Mouse (Mus musculus): ENCODE data around the gene Bicc1.

Gene Bicc1

DNA sequence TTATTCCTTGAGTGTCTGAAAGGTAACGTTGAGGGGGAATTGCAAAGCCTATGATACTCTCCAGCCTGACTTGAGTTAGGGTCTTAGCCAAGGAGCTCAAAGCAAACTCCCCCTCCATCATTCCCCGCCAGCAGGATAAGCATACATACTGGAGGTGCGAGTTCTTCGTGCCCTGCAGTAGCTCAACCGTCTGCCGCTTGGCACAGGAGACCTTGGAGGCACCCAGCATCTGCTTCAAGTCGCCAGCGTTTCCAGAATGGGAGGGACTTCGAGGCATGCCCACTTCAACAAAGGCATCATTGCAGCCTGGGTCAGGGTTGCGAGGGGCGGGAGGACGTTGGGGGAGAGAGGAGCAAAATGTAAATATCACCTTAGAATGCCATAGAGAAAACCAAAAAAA is 214.4 kb downstream of the Bicc1 start:
- no peak for DNase-seq (ENCODE audit: low read depth)

DNA sequence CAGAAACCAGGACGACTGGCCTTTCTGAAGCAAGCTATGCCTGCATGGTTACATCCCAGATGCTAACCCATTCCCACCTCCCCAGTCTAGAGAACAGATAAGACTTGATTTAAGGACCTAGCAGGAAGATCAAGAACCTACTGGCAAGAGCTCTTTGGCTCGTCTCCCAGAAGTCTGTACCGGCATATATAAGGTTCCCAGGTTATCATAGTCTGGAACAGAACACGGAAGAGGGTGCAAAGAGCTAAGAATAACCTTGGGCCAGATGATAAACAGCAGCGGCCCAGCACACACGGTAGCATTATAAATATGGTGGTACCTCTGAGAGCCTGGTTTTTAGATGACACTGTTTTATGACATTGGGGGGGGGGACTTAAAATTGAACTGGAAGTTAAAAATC is 217.9 kb downstream of the Bicc1 start:
- no peak for DNase-seq (ENCODE audit: low read depth)

DNA sequence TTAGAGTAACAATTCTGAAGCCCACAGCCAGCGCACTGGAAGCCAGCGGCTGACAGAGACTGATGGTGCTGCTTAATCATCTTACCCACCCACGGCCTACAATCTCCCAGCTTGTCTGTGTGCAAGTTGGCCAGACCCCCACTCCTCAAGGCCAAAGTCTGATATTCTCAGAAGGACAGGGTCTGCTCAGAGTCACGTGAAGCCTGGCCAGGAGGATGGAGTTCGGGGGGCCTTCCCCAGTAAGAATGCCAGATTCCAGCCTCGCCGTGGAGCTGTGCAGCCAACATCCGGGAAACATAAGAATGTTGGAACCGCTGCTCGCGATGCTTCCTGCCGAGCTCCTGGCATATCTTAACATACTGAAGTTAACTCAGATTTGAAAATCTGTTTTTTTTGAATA is 219.7 kb downstream of the Bicc1 start:
- DNase-seq (ENCODE audit: low read depth), result no peak

DNA sequence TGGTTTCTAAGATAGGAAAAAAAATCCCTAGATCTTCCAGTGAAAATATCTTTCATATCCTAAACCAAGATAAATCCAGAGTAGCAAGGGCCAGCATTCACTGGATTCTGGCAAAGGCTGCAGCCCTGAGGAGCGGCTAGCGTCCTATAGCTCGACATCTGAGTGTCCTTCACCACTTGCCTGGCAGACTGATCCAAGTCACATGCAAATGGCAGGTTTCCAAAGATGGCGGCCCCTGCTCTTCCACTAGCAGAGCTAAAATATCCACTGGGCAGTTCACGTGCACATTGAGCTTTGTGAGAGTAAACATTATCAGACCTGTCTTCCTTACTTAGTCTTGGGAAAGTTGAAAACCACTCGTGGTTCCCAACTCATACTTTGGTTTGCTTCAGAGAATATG is 222.1 kb downstream of the Bicc1 start:
- no peak for DNase-seq (ENCODE audit: low read depth)

DNA sequence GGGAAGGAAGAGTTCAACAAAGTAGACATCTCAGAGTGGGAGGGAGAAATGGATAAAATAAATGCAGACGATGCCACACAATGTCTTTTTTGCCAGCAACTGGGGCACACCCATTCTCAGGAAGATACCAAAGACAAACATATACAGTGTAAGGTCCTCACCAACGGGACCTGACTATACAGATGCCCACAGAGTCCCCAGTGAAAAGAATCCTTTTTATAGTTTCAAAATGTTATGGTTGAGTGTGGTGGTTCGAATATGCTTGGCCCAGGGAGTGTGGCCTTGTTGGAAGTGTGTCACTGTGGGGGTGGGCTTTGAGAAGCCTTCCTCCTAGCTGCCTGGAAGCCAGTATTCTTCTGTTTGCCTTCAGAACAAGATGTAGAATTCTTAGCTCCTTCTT is 223.5 kb downstream of the Bicc1 start:
- DNase-seq (ENCODE audit: low read depth), result no peak

DNA sequence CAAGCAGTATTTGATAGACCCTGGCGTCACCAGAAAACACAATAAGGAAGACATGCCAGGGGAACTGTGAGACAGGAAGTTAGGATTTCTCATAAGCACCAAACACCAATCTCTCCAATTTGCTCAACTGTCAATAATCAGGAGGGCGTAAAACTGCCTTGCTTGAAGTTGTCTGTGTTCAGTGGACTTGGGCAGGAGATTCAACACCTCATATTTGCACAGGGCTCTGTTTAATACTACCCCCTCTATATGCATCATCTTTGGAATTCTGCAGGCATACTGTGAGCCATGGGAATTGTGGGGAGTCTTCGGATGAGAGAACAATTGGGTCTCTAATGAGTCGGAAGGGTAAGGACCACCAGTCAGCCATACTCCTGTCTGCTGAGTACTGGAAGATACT is 233.4 kb downstream of the Bicc1 start:
- no peak for DNase-seq (ENCODE audit: low read depth)

DNA sequence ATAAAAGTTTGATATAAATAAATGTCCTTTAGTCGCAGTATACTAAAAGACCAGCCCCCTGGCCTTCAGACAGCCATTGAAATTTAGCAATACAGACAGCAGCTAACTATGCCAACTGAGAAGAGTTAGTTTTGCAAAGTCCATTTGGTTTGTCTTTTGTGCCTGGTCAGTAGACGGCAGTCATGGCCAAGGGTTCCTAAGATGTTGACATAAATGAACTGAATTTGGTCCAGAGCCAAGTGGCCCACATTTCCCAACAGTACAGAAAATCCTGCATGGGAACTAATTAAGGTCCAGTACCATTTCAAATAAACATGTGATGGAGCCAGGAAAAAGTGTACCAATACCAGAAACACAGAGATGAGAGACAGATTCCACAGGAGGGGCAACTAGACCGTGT is 235.2 kb downstream of the Bicc1 start:
- DNase-seq (ENCODE audit: low read depth), result no peak

DNA sequence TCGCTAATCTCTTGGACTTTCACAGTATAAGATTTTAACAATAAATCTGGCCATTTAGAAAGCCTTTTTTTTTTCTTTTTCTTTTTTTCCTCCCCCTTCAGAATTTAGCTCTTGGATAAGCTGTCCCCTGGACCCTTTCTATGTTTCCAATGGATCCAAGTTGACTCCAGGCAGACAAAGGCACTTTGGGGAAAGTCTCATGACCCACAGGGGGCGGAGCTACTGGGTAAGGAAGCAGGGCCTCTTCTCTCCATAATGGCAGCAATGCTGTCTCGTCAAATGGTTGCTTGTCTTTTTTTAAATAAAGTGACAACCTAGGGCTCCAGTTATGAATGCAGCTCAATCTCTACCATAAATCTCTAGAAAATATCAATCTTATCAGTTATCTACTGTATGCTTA is 235.6 kb downstream of the Bicc1 start:
- no peak for DNase-seq (ENCODE audit: low read depth)

DNA sequence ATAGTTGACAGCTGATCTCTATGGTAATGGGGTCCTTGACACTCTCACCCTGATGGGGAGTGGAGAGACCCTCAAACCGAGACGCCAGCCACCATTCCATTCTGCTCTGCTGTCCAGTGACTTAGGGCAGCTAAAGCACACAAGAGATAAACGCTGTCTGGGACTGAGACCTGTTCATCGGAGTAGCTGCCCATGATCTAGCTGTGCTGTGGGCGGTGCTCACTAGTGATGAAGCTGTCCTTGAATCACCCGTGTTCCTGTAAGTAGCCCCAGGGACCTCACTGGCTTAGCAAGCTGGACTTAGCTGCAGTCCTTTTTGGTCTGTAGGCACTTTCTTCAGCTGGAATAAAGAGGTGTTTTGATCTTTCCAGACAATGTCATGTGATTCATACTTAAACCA is 238.0 kb downstream of the Bicc1 start:
- DNase-seq (ENCODE audit: low read depth), result no peak

DNA sequence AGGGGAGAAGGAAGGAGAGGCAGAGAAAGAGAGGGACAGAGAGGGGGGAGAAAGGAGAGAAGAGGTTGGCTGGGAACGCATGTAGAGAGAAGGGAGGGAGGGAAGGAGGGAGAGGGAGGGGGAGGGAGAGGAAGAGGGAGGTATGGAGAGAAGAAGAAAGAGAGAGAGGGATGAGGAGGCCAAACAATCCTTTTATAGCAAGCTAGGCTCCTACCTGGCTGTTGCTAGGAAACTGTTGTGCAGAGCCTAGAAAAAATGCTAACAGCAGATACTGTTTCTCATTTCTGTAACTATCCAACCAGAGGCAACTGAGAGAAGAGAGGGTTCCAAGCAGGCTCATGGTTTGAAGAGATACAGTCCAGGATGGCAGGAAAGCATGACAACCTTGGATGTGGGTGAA is 239.6 kb downstream of the Bicc1 start:
- DNase-seq (ENCODE audit: low read depth), result no peak

DNA sequence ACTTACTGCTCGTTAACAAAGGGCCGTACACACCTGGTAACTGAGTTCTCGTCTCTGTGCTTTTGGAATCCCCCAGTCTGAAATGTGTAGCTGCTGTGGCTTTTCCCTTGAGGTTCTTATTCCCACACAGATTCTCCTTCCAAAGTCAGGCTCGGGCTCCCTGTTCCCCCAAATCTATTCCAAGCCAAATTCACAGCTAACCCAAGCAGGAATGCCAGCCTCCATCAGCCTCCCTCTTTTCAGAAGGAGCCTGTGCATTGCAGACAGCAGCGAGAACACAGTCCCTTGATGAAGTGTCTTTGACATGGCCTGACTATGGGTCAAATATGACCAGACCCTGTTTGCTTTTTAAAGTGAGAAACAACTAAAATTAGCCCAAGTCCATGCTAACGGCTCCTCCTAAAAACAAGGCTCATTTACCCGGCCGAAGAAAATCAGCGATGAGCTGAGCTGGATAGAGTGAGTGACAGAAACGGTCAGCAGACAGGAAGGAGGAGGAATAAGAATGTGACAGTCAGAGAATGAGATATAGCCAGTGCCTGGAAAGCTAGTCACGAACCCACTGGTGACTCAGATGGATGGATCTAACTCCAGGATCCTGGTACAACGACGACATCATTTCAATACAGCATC is 240.4 kb downstream of the Bicc1 start:
- no peak for DNase-seq (ENCODE audit: low read depth)

DNA sequence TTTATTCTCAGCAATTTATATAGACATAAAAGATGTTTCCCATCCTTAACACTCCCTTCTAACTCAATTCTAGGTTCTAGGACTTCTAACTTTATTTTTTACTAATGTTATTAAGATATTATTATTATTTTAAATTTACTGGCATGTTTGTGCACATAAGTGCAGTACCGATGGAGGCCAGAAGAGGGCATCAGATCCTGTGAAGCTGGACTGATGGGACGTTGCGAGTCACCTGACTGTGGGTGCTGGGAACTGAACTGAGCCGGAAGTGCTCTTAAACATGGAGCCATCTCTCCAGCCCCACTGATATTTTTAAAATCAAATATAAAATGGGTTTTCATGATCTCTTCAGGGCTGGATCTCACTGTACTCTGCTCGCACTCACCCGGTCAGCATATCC is 242.8 kb downstream of the Bicc1 start:
- no peak for DNase-seq (ENCODE audit: low read depth)

DNA sequence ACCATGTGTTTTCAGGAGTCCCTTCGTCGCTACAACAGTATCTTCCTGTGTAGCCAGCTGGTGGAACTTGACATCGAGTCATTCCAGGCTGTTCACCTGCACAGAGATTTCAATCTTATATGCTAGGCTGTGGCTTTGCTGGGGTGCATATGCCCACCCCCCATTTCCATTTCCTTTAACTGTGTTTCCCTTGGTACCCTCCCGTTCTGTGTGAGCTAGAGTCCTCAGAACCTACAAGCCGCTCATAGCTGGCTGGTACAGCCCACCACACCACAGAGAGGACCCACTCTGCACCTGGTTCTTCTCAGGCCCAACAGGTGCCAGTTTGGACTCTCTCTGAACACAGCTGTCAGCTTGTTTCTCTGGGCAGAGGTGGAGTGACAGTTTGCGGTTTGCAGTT is 244.4 kb downstream of the Bicc1 start:
- DNase-seq (ENCODE audit: low read depth), result no peak

DNA sequence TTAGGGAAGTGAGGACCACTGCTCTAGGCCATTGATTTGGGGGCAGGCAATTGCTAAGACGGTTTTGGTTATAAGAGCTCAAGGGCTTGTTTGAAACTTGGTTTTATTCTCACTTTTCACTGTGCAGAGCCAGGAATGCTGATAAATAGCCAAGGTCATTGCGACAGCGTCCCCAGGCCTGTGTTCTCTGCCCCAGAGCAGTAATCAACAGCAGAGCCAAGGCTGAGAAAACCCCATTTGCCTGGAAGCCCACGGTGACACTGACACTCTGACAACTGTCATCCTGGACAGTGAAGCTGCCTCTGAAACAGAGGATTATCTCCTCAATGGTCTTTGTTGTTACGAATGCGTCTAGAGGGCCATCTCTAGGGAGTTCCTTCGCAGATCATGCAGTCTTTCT is 255.6 kb downstream of the Bicc1 start:
- DNase-seq (ENCODE audit: low read depth), result no peak

DNA sequence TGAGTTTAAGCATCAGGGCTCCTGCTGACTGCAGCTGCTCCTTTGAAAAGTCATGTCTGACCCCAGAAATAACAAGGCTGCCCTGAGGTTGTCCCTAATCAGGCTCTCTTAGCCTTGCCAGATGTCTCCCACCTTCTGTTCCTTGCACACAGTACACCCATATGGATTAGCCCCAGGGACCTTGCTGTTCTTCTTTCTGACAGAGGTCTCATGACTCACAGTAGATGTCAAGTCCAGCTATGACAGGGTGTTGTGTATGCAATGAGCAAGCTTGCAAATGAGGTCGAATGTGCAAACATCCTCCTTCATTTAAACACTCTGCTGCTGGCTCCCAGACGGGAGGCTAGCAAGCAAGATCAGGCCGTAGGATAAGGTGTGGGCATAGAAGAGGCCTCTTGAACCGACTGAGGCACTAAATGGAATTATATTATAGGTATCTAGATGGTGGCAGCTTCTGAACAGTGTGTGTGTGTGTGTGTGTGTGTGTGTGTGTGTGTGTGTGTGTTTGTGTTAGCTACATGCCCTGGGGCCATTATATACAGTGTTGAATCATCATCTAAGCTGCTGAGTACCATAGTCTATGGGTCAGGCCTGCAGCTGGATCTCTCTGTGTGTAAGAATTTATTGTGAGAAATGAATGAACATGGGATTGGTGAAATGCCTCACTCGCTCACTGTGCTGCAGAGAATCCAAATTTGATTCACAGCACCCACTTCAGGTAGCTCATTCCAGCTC is 256.6 kb downstream of the Bicc1 start:
- DNase-seq (ENCODE audit: low read depth), result no peak

DNA sequence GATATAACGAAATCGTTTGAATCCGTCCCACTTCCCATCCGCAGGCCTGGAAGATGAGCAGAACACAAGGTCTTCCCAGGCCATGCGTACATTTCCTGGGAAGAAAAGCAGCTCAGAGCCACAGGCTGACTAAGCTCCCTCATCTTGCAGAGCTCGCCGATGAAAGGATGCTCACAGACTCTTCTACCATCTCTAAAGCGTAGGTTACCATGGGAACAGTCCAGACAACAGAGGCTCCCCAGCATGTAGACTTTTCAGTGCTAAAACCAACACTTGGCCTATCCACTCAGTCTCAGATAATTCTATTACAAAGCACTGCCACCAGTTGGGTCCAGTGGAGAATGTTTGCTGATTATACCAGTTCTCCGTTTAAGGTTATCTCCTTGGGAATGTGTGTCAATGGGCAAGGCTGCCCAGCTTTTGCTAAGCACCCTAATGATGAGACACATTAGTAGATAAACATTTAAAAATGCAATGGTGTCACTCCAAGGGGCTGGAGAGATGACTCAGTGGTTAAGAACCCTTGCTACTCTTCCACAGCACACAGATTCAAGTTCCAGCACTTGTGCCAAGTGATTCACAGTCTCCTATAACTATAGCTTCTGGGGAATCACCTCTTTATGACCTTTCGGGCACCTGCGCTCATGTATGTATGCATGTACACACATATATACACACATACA is 258.2 kb downstream of the Bicc1 start:
- DNase-seq (ENCODE audit: low read depth), result no peak

DNA sequence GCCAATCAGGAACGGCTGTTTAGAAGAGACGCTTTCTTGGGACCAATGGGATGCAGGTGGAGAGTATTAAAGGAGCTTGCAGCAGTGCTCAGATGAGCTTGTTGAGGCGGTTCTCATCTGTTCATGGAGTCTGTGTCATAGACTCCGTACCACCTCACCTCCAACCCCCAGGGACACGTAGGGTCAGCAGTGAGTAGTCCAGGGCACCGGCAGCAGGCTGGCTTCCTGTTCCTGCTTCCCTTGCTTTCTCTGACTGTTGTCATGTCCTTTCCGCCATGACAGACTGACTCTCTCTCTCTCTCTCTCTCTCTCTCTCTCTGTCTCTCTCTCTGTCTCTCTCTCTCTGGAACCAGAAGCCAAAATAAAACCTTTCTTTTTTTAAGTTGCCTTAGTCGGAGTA is 263.6 kb downstream of the Bicc1 start:
- DNase-seq (ENCODE audit: low read depth), result no peak

DNA sequence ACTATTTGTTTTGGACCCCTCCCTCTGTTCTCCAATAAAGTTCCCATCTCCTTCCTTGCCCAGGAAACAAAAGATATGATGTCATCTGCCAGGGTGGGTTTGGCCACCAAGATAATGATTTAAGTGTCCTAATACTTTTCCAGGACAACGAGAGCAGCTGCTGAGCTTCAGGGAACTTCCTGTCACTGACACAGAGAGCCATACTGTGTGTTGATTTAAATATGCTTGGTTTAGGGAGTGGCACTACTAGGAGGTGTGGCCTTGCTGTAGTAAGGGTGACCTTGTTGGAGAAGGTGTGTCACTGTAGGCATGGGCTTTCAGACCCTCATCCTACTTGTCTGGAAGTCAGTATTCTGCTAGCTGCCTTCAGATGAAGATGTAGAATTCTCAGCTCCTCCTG is 281.5 kb downstream of the Bicc1 start:
- no peak for DNase-seq (ENCODE audit: low read depth)

DNA sequence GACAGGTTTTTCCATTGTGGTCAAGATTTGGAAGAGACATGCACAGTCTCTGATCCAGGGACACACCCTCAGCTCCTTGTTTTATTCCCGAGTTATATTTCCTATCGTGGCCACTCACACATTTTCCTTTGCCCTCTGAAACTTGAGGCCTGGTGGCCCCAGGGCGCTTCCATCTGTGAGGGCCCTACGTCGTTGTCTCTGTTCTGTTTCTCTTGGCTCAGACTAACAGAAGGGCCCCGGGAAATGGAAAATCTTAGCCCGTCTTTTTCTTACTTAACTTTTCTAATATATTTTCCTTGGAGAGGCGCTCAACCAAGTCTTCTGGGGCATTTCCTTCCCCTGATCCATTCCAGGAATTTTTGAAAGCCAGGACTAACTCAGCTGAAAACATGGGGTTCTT is 281.9 kb downstream of the Bicc1 start:
- no peak for DNase-seq (ENCODE audit: low read depth)

DNA sequence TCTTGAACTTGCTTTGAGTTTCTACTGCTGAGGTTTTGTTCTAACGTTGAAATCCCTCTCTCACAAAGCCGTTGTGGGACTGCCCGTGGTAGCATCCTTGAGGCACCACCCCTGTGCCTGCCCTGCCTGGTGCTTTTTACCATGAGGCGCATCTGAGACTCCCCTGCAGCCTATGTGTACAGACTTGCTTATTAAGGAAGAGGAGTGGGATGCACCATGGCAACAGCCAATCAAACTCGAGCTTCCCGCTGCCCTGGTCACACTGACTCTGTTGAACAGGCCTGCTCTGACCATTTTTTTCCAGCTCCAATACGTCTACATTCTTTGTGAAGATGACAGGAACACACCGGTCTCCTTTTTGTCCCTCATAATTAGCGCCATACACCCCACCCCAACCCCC is 283.0 kb downstream of the Bicc1 start:
- no peak for DNase-seq (ENCODE audit: low read depth)

DNA sequence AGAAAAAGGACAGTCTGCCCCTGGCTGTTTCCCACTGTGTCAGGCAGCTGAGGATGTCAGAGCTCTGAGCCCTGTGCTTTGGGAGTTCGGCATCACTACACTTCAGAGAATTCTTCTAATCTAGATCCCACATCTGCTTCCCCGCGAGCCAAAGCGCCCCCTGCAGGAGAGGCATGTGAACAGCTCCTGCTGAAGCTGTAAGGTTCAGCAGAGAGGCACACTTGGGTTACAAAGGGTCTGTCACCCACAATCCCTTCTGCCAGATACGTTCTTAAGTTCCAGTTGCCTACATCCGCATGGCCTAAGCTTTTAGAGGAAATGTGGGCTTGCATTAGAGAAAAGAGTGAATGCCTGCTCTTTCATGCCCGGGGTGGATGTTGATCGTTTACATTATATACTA is 283.4 kb downstream of the Bicc1 start:
- DNase-seq (ENCODE audit: low read depth), result no peak

DNA sequence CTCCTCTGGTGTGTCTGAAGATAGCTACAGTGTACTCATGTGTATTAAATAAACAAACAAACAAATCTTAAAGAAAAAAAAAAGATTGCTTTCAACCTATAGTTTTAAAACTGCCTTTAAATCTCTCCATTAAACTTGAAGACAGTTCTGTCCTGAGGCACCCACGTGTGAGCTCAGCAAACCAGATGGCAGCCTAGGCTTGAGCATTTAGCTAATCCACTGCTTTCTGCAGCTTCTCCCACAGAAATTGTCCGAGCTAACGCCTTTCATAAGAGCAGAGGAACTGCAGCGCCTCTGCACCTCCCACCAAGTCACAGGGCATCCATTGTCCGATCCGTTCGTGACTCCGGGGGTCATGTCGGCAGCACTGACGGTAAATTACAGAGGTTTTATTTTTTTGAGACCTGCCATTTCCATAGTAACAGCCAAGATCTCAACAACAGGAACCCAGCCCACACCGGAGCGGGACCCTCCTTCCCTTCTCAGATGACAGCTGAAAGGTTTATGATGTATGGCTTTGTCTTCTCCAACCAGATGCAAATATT is 284.4 kb downstream of the Bicc1 start:
- DNase-seq (ENCODE audit: low read depth), result no peak
